Mouse (Mus musculus): ENCODE data around the gene Tekt1. TPM values are rescaled to one million over a fixed set of nuclear protein-coding genes. Genes with fewer than 3 reads are reported as not detected.

The Tekt1 gene
- total and polyA plus RNA-seq, 3 experiments: 0.08 TPM; not detected in 2

- dilution Hi-C loops (cut with MboI; ENCODE audit: extremely low pct_ligation_motif_present, extremely low pct_unique_long_range_greater_than_20kb, low sequenced_read_pairs): no loop called here
- Histone ChIP-seq H3K36me3 (replicated peaks in 1 of 2; ENCODE audit: control insufficient read depth in 1 of 2, insufficient read depth in 1 of 2, low read length in 1 of 2) (no peaks in the 10 kb centered on the region), H3K4me2 (ENCODE audit: insufficient read depth, low read depth, poor library complexity, severe bottlenecking) (no peak overlapping the region), H3K4me1 (ENCODE audit: control insufficient read depth in 1 of 2, insufficient read depth in 2 of 2) (no peaks in the 10 kb centered on the region), H3K4me3 (replicated peaks in 1 of 3; ENCODE audit: low read depth in 2 of 3, low read length in 2 of 3, poor library complexity in 1 of 3) (no peak overlapping the region), H3K79me2 (replicated peaks; ENCODE audit: control insufficient read depth, extremely low read depth, insufficient read depth, poor library complexity, severe bottlenecking) (no peaks in the 10 kb centered on the region), H3K9ac (ENCODE audit: insufficient read depth, low read depth) (no peak overlapping the region), H3K9me3 (replicated peaks; ENCODE audit: low read length) (no peaks in the 10 kb centered on the region), H3K27ac (ENCODE audit: insufficient read depth, low read depth) (no peak overlapping the region), H3K27me3 (replicated peaks) (peaks cover 71% of the 10 kb centered on the region)
- in situ Hi-C loops (cut with MboI; ENCODE audit: low pct_ligation_motif_present, low pct_unique_long_range_greater_than_20kb, low sequenced_read_pairs): no loop called here
- no peak for TF ChIP-seq NELFE (IDR thresholded peaks at IDR 0.05; ENCODE audit: low read depth, low read length)
- TF ChIP-seq MAFK (IDR thresholded peaks at IDR 0.05; ENCODE audit: insufficient replicate concordance, low read length): peak; percentile 55; the same call in 1 of the 2 replicates
- DNase-seq (ENCODE audit: extremely low read depth): no peak
Measured at GRCm38 (mm10) chr11:72388113-72388529, 25.9 kb upstream of the Tekt1 start.

GRCm38 (mm10) chr11:72379351-72379750 is 17.1 kb upstream of the Tekt1 start:
- H3K27me3 ChIP-seq (replicated peaks): peaks cover 75% of the 10 kb centered on the region
- H3K4me2 ChIP-seq (ENCODE audit: insufficient read depth, low read depth, poor library complexity, severe bottlenecking): no peak overlapping the region
- peaks cover 7% of the 10 kb centered on the region for H3K9me3 ChIP-seq (replicated peaks; ENCODE audit: low read length)
- in situ Hi-C loops (cut with MboI; ENCODE audit: low pct_ligation_motif_present, low pct_unique_long_range_greater_than_20kb, low sequenced_read_pairs): no loop called here
- dilution Hi-C loops (cut with MboI; ENCODE audit: extremely low pct_ligation_motif_present, extremely low pct_unique_long_range_greater_than_20kb, low sequenced_read_pairs): no loop called here
- TF ChIP-seq NRF1 (IDR thresholded peaks at IDR 0.05; ENCODE audit: low read depth, low read length) (no peak), MAX (IDR thresholded peaks at IDR 0.05; ENCODE audit: low read length) (no peak), SMC3 (IDR thresholded peaks at IDR 0.05; ENCODE audit: low read depth, low read length) (no peak), GABPA (IDR thresholded peaks at IDR 0.05; ENCODE audit: insufficient replicate concordance, low read depth, low read length) (no peak), RCOR1 (conservative IDR thresholded peaks at IDR 0.05; ENCODE audit: low read depth, low read length) (no peak)
- no peaks in the 10 kb centered on the region for H3K36me3 ChIP-seq (replicated peaks in 1 of 2; ENCODE audit: control insufficient read depth in 1 of 2, insufficient read depth in 1 of 2, low read length in 1 of 2)
- H3K4me3 ChIP-seq (replicated peaks in 1 of 3; ENCODE audit: low read depth in 2 of 3, low read length in 2 of 3, poor library complexity in 1 of 3): no peak overlapping the region
- H3K27ac ChIP-seq (ENCODE audit: insufficient read depth, low read depth): no peak overlapping the region
- H3K9ac ChIP-seq (ENCODE audit: insufficient read depth, low read depth): no peak overlapping the region
- no peak for DNase-seq (ENCODE audit: extremely low read depth)
- H3K4me1 ChIP-seq (ENCODE audit: control insufficient read depth in 1 of 2, insufficient read depth in 2 of 2): no peaks in the 10 kb centered on the region
- H3K79me2 ChIP-seq (replicated peaks; ENCODE audit: control insufficient read depth, extremely low read depth, insufficient read depth, poor library complexity, severe bottlenecking): no peaks in the 10 kb centered on the region

- dilution Hi-C loops (cut with MboI; ENCODE audit: extremely low pct_ligation_motif_present, extremely low pct_unique_long_range_greater_than_20kb, low sequenced_read_pairs): no loop called here
Measured at GRCm38 (mm10) chr11:72378222-72378621, 16.0 kb upstream of the Tekt1 start.

More at GRCm38 (mm10) chr11:72378222-72378621, 16.0 kb upstream of the Tekt1 start:
- peaks cover 75% of the 10 kb centered on the region for H3K27me3 ChIP-seq (replicated peaks)
- H3K36me3 ChIP-seq (replicated peaks in 1 of 2; ENCODE audit: control insufficient read depth in 1 of 2, insufficient read depth in 1 of 2, low read length in 1 of 2): no peaks in the 10 kb centered on the region
- no peak overlapping the region for H3K4me3 ChIP-seq (replicated peaks in 1 of 3; ENCODE audit: low read depth in 2 of 3, low read length in 2 of 3, poor library complexity in 1 of 3)
- DNase-seq (ENCODE audit: extremely low read depth): no peak
- H3K9me3 ChIP-seq (replicated peaks; ENCODE audit: low read length): peaks cover 17% of the 10 kb centered on the region
- H3K4me2 ChIP-seq (ENCODE audit: insufficient read depth, low read depth, poor library complexity, severe bottlenecking): no peak overlapping the region
- no peak overlapping the region for H3K27ac ChIP-seq (ENCODE audit: insufficient read depth, low read depth)
- no peak overlapping the region for H3K9ac ChIP-seq (ENCODE audit: insufficient read depth, low read depth)
- TF ChIP-seq ZNF384 (IDR thresholded peaks at IDR 0.05; ENCODE audit: low read depth, low read length) (no peak), ELF1 (IDR thresholded peaks at IDR 0.05; ENCODE audit: low read depth, low read length) (no peak), TBP (conservative IDR thresholded peaks at IDR 0.05; ENCODE audit: low read depth, low read length) (no peak), USF2 (conservative IDR thresholded peaks at IDR 0.05; ENCODE audit: low read depth, low read length) (no peak), RCOR1 (conservative IDR thresholded peaks at IDR 0.05; ENCODE audit: low read depth, low read length) (no peak)
- in situ Hi-C loops (cut with MboI; ENCODE audit: low pct_ligation_motif_present, low pct_unique_long_range_greater_than_20kb, low sequenced_read_pairs): no loop called here
- no peaks in the 10 kb centered on the region for H3K79me2 ChIP-seq (replicated peaks; ENCODE audit: control insufficient read depth, extremely low read depth, insufficient read depth, poor library complexity, severe bottlenecking)
- no peaks in the 10 kb centered on the region for H3K4me1 ChIP-seq (ENCODE audit: control insufficient read depth in 1 of 2, insufficient read depth in 2 of 2)

All from CH12.LX (cell line).